Mouse (Mus musculus): ENCODE measurements around the gene Ephb2. TPM values are rescaled to one million over a fixed set of nuclear protein-coding genes. Genes with fewer than 3 reads are reported as not detected.

Gene Ephb2
- total and polyA plus RNA-seq, 3 experiments = 0.08 TPM; not detected in 2

DNA sequence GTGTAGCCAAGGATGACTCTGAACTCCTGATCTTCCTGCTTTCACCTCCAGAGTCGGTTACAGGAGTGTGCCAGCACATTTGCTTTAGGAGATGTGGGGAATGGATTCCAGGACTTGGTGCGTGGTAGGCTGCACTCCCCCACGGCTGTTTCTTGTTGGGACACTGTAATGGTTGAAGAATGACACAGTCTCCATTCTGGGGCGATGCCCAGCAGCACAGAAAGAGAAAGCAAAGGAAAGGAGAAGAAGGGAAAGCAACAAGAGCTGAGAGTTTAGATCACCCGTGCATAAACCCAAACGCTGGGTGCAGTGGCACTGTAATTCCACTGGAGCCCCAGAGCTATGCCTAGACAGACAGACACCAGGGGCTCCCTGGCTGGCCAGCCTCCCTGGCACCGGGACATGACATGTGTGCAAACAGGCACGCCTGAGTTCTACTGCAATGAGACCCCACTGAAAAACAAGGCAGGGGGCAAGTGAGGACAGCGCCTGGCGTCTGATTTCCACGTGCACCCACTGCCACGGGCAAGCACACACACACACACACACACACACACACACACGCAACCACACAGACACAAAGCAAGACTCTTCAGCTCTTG, 104.7 kb downstream of the Ephb2 start:
- dilution Hi-C loops (cut with MboI; ENCODE audit: extremely low pct_ligation_motif_present, extremely low pct_unique_long_range_greater_than_20kb, low sequenced_read_pairs) (no loop called here), in situ Hi-C loops (cut with MboI; ENCODE audit: low pct_ligation_motif_present, low pct_unique_long_range_greater_than_20kb, low sequenced_read_pairs) (no loop called here)
- no peak overlapping the region for H3K9ac ChIP-seq (ENCODE audit: insufficient read depth, low read depth)
- no peak overlapping the region for H3K4me2 ChIP-seq (ENCODE audit: insufficient read depth, low read depth, poor library complexity, severe bottlenecking)
- no peaks in the 10 kb centered on the region for H3K36me3 ChIP-seq (replicated peaks in 1 of 2; ENCODE audit: control insufficient read depth in 1 of 2, insufficient read depth in 1 of 2, low read length in 1 of 2)
- no peak overlapping the region for H3K27ac ChIP-seq (ENCODE audit: insufficient read depth, low read depth)
- no peaks in the 10 kb centered on the region for H3K9me3 ChIP-seq (replicated peaks; ENCODE audit: low read length)
- TF ChIP-seq NELFE (IDR thresholded peaks at IDR 0.05; ENCODE audit: low read depth, low read length) (no peak), RCOR1 (conservative IDR thresholded peaks at IDR 0.05; ENCODE audit: low read depth, low read length) (no peak), MEF2A (IDR thresholded peaks at IDR 0.05; ENCODE audit: borderline replicate concordance, low read depth, low read length) (no peak)
- H3K27me3 ChIP-seq (replicated peaks) = peaks cover 5% of the 10 kb centered on the region
- H3K4me1 ChIP-seq (ENCODE audit: control insufficient read depth in 1 of 2, insufficient read depth in 2 of 2) = peaks cover 6 to 41% of the 10 kb centered on the region in 2 experiments; a peak in 3 of 4 replicates
- DNase-seq (ENCODE audit: extremely low read depth) = no peak
- no peaks in the 10 kb centered on the region for H3K79me2 ChIP-seq (replicated peaks; ENCODE audit: control insufficient read depth, extremely low read depth, insufficient read depth, poor library complexity, severe bottlenecking)
- no peak overlapping the region for H3K4me3 ChIP-seq (replicated peaks in 1 of 3; ENCODE audit: low read depth in 2 of 3, low read length in 2 of 3, poor library complexity in 1 of 3)

DNA sequence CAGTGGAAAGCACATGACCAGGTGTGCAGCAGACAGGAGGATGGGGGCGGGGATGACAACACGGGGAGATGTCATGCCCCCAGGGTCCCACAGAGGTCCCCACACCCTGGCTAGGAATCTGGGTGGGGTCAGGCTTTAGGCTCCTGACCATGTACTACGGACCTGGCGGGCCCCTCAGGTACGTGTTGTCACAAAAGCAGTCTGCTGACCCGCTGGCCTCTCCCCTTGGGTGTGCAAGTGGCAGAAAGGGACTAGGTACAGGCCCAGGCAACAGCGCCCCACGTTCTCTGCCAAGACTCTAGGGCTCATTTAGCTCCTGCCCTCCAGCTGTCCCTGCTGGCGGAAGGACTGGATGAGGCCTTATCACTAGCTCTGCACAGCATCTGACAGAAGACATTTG, 105.3 kb downstream of the Ephb2 start:
- in situ Hi-C loops (cut with MboI; ENCODE audit: low pct_ligation_motif_present, low pct_unique_long_range_greater_than_20kb, low sequenced_read_pairs) (no loop called here), dilution Hi-C loops (cut with MboI; ENCODE audit: extremely low pct_ligation_motif_present, extremely low pct_unique_long_range_greater_than_20kb, low sequenced_read_pairs) (no loop called here)
- H3K27me3 ChIP-seq (replicated peaks) = no peaks in the 10 kb centered on the region
- peaks cover 6 to 38% of the 10 kb centered on the region in 2 experiments; a peak in 3 of 4 replicates for H3K4me1 ChIP-seq (ENCODE audit: control insufficient read depth in 1 of 2, insufficient read depth in 2 of 2)
- DNase-seq (ENCODE audit: extremely low read depth) = no peak
- TF ChIP-seq BHLHE40 (IDR thresholded peaks at IDR 0.05; ENCODE audit: low read depth, low read length) (no peak), JUN (IDR thresholded peaks at IDR 0.05; ENCODE audit: insufficient read depth, low read depth, low read length) (no peak), SIN3A (IDR thresholded peaks at IDR 0.05; ENCODE audit: low read length) (no peak), ZNF384 (IDR thresholded peaks at IDR 0.05; ENCODE audit: low read depth, low read length) (no peak), JUND (conservative IDR thresholded peaks at IDR 0.05; ENCODE audit: low read depth, low read length) (no peak), TCF12 (IDR thresholded peaks at IDR 0.05; ENCODE audit: low read depth, low read length) (no peak), MYC (IDR thresholded peaks at IDR 0.05; ENCODE audit: low read depth, low read length) (no peak)
- H3K36me3 ChIP-seq (replicated peaks in 1 of 2; ENCODE audit: control insufficient read depth in 1 of 2, insufficient read depth in 1 of 2, low read length in 1 of 2) = no peaks in the 10 kb centered on the region
- no peak overlapping the region for H3K4me2 ChIP-seq (ENCODE audit: insufficient read depth, low read depth, poor library complexity, severe bottlenecking)
- no peak overlapping the region for H3K4me3 ChIP-seq (replicated peaks in 1 of 3; ENCODE audit: low read depth in 2 of 3, low read length in 2 of 3, poor library complexity in 1 of 3)
- no peaks in the 10 kb centered on the region for H3K9me3 ChIP-seq (replicated peaks; ENCODE audit: low read length)
- H3K27ac ChIP-seq (ENCODE audit: insufficient read depth, low read depth) = no peak overlapping the region
- H3K9ac ChIP-seq (ENCODE audit: insufficient read depth, low read depth) = no peak overlapping the region
- H3K79me2 ChIP-seq (replicated peaks; ENCODE audit: control insufficient read depth, extremely low read depth, insufficient read depth, poor library complexity, severe bottlenecking) = no peaks in the 10 kb centered on the region

DNA sequence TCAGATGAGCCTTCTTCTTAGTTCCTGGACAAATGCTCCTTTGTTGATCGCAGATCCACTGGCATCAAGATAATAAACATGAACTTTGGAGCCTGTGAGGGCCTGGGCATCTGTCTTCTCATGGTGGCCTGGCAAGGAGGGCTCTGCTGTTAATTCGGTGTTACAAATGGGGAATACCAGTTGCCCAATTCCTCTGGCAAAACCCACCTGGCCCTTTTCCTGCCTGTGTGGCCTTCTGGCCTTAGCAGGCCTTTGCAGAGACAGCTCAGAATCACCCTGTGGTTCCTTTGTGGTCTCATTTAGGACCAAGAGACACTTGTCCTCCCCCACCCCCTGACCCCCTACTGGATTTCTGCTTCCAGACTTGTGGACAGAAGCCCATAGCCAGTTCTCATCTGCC, 106.2 kb downstream of the Ephb2 start:
- no peak overlapping the region for H3K9ac ChIP-seq (ENCODE audit: insufficient read depth, low read depth)
- no peak for TF ChIP-seq ZC3H11A (IDR thresholded peaks at IDR 0.05; ENCODE audit: low read depth, low read length)
- no peak for TF ChIP-seq ZKSCAN1 (IDR thresholded peaks at IDR 0.05; ENCODE audit: borderline replicate concordance, low read depth, low read length)
- no peaks in the 10 kb centered on the region for H3K36me3 ChIP-seq (replicated peaks in 1 of 2; ENCODE audit: control insufficient read depth in 1 of 2, insufficient read depth in 1 of 2, low read length in 1 of 2)
- no peak overlapping the region for H3K27ac ChIP-seq (ENCODE audit: insufficient read depth, low read depth)
- no peaks in the 10 kb centered on the region for H3K27me3 ChIP-seq (replicated peaks)
- no peak overlapping the region for H3K4me3 ChIP-seq (replicated peaks in 1 of 3; ENCODE audit: low read depth in 2 of 3, low read length in 2 of 3, poor library complexity in 1 of 3)
- H3K4me2 ChIP-seq (ENCODE audit: insufficient read depth, low read depth, poor library complexity, severe bottlenecking) = no peak overlapping the region
- no peak for DNase-seq (ENCODE audit: extremely low read depth)
- dilution Hi-C loops (cut with MboI; ENCODE audit: extremely low pct_ligation_motif_present, extremely low pct_unique_long_range_greater_than_20kb, low sequenced_read_pairs) = no loop called here
- no peaks in the 10 kb centered on the region for H3K79me2 ChIP-seq (replicated peaks; ENCODE audit: control insufficient read depth, extremely low read depth, insufficient read depth, poor library complexity, severe bottlenecking)
- peaks cover 6 to 34% of the 10 kb centered on the region in 2 experiments; a peak in 3 of 4 replicates for H3K4me1 ChIP-seq (ENCODE audit: control insufficient read depth in 1 of 2, insufficient read depth in 2 of 2)
- in situ Hi-C loops (cut with MboI; ENCODE audit: low pct_ligation_motif_present, low pct_unique_long_range_greater_than_20kb, low sequenced_read_pairs) = no loop called here
- no peaks in the 10 kb centered on the region for H3K9me3 ChIP-seq (replicated peaks; ENCODE audit: low read length)
